Mouse (Mus musculus) hindbrain, embryonic 14.5 days (tissue): Measurements from ENCODE around the gene Lipe. TPM values are rescaled to one million over a fixed set of nuclear protein-coding genes. Genes with fewer than 3 reads are reported as not detected.

Source experiments
- ATAC-seq: fragments of 200-750 bp; cut with Nextera tagmentation; 2 replicates; pipeline ENCODE4 v1.8.0; 2017; ENCODE audit warnings: moderate number of reproducible peaks, mild to moderate bottlenecking, moderate TSS enrichment, moderate library complexity; ENCODE audit not compliant: low FRiP score
- DNase-seq: peaks from one replicate; pipeline ENCODE4 v3.0.0-alpha.2; 2015; ENCODE audit warnings: low spot score
- H3K27ac ChIP-seq: fragments of 300-500 bp; sonication (generic); 2 replicates; pipeline ENCODE4 v1.5.1; 2014; ENCODE audit warnings: mild to moderate bottlenecking, moderate library complexity
- H3K27me3 ChIP-seq: fragments of 300-500 bp; sonication (generic); 2 replicates; pipeline ENCODE4 v1.6.1; 2014; ENCODE audit warnings: mild to moderate bottlenecking, low read length, mixed read lengths; ENCODE audit not compliant: control insufficient read depth, insufficient read depth
- H3K36me3 ChIP-seq: fragments of 300-500 bp; sonication (generic); replicated peaks from 2 replicates; pipeline ENCODE4 v1.6.1; 2014; ENCODE audit not compliant: control insufficient read depth, insufficient read depth
- H3K4me1 ChIP-seq: fragments of 300-500 bp; sonication (generic); replicated peaks from 2 replicates; pipeline ENCODE4 v1.6.1; 2014; ENCODE audit warnings: antibody characterized with exemption, low read length, mixed read lengths; ENCODE audit not compliant: control insufficient read depth, insufficient read depth
- H3K4me2 ChIP-seq: fragments of 300-500 bp; sonication (generic); replicated peaks from 2 replicates; pipeline ENCODE4 v1.6.1; 2014; ENCODE audit warnings: mild to moderate bottlenecking, moderate library complexity
- H3K4me3 ChIP-seq: fragments of 300-500 bp; sonication (generic); replicated peaks from 2 replicates; pipeline ENCODE4 v1.5.1; 2014; ENCODE audit warnings: mild to moderate bottlenecking, low read length
- H3K9ac ChIP-seq: fragments of 300-500 bp; sonication (generic); 2 replicates; pipeline ENCODE4 v1.6.1; 2014
- H3K9me3 ChIP-seq: fragments of 300-500 bp; sonication (generic); 2 replicates; pipeline ENCODE4 v1.6.1; 2016; ENCODE audit warnings: low read length; ENCODE audit not compliant: control insufficient read depth
- WGBS: fragments of 180-500 bp; shearing (Covaris S2); extraction: QIAGEN DNeasy Blood & Tissue Kit; methylation state at CpG from one replicate; pipeline ENCODE4 v1.1.7; 2014; 5-methylcytosine and 5-hydroxymethylcytosine counted together
- polyA plus RNA-seq: library from polyadenylated mRNA; unstranded; fragments of >200 nt; fragmentation: Nextera tagmentation; extraction: Ambion mirVana; gene quantifications from 2 replicates; pipeline ENCODE4 v1.2.1, GENCODE M21; 2014

Gene Lipe
- polyA plus RNA-seq, 1 experiment from 2014 or later: 5.7 TPM

GRCm38 (mm10) chr7:25419943-25420342 lies 21.4 kb upstream of the Lipe start:
- no peaks in the 10 kb centered on the region for H3K9me3 ChIP-seq
- WGBS: 92% methylated on average over 4 of the region's 4 CpGs

DNA sequence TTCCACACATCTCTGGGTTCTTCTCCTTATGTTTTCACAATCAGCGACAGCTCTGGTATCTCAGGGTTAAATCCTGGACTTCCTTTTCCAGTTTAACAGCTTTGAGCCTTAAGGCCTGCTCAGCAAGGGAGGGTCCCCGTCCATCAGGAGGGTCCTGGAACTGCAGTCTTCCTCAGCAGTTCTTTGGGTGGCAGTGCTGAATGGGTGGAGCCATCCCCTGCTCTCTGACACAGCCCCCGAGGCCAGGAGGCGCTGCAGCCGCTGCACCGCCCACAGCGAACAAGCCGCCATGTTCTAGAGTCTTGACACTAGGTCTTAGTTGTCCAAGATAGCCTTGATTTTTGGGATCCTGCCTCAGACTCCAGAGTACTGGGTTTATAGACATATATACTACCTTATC lies 21.0 kb upstream of the Lipe start:
- no peaks in the 10 kb centered on the region for H3K9me3 ChIP-seq
- 86% methylated on average over 8 of the region's 8 CpGs for WGBS
- H3K27me3 ChIP-seq: 0 out of 2 replicates have a peak, but pooled peaks cover 4% of the 10 kb centered on the region
- H3K27ac ChIP-seq: no peak overlapping the region
- H3K4me1 ChIP-seq: no peaks in the 10 kb centered on the region
- no peak overlapping the region for H3K4me2 ChIP-seq
- H3K36me3 ChIP-seq: no peaks in the 10 kb centered on the region
- H3K9ac ChIP-seq: no peak overlapping the region
- no peak for ATAC-seq
- DNase-seq: no peak
- H3K4me3 ChIP-seq: no peak overlapping the region

More at GRCm38 (mm10) chr7:25419943-25420342, 21.4 kb upstream of the Lipe start:
- H3K27ac ChIP-seq: no peak overlapping the region
- no peaks in the 10 kb centered on the region for H3K36me3 ChIP-seq
- no peak overlapping the region for H3K4me2 ChIP-seq
- DNase-seq (no peak), ATAC-seq (no peak)
- no peak overlapping the region for H3K9ac ChIP-seq
- 0 out of 2 replicates have a peak, but pooled peaks cover 4% of the 10 kb centered on the region for H3K27me3 ChIP-seq
- H3K4me1 ChIP-seq: no peaks in the 10 kb centered on the region
- no peak overlapping the region for H3K4me3 ChIP-seq

GRCm38 (mm10) chr7:25417597-25417996 lies 19.1 kb upstream of the Lipe start:
- H3K9me3 ChIP-seq: no peaks in the 10 kb centered on the region
- no peaks in the 10 kb centered on the region for H3K4me1 ChIP-seq
- H3K4me2 ChIP-seq: no peak overlapping the region
- H3K9ac ChIP-seq: no peak overlapping the region
- 73% methylated on average over 1 of the region's 1 CpGs for WGBS
- ATAC-seq (no peak), DNase-seq (no peak)
- H3K27me3 ChIP-seq: no peaks in the 10 kb centered on the region
- H3K36me3 ChIP-seq: no peaks in the 10 kb centered on the region
- no peak overlapping the region for H3K27ac ChIP-seq
- no peak overlapping the region for H3K4me3 ChIP-seq

DNA sequence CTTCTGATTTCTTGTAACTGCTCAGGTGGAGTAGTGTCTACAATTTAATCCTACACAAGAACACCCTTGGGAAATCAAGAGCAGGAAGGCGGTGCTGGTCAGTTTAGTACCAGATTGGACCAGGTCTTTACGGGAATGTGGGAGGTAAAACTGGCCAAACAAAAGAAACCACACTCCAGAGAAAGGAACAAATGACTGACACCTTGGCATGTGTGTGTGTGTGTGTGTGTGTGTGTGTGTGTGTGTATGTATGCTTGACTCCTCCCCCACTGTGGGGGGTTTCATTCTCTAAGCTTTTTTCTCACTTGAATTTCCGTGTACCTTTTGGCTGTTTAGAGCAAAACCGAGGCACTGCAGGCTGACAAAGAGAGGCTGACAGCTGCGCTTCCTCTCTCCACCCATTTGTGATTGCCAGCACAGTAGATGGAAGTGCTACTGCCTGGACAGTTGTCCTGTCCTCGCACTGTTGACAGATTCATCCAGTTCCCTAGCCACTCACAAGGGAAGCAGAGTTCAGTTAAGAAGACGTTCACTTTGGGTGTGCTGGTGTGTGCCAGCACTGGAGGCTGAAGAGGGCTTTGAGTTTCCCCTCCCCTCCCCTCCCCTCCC lies 14.4 kb upstream of the Lipe start, which contains the start of gene Cxcl17:
TSS of gene Cxcl17 (minus strand) at position 54 of the 609 bp plus-strand sequence.
- Histone ChIP-seq H3K27me3 (no peaks in the 10 kb centered on the region), H3K36me3 (no peaks in the 10 kb centered on the region), H3K4me3 (no peak within 1 kb of the TSS), H3K9me3 (no peaks in the 10 kb centered on the region), H3K27ac (no peak within 1 kb of the TSS), H3K4me2 (no peak within 1 kb of the TSS), H3K9ac (no peak within 1 kb of the TSS), H3K4me1 (no peaks in the 10 kb centered on the region)
- DNase-seq (no peak), ATAC-seq (no peak)
- 46% methylated on average over 7 of the region's 7 CpGs for WGBS

GRCm38 (mm10) chr7:25411861-25412260 lies 13.4 kb upstream of the Lipe start:
- H3K36me3 ChIP-seq: no peaks in the 10 kb centered on the region
- ATAC-seq: no peak

GRCm38 (mm10) chr7:25410969-25411615 lies 12.6 kb upstream of the Lipe start:
- Histone ChIP-seq H3K36me3 (no peaks in the 10 kb centered on the region), H3K9ac (no peak overlapping the region), H3K9me3 (no peaks in the 10 kb centered on the region), H3K27ac (no peak overlapping the region), H3K4me1 (no peaks in the 10 kb centered on the region), H3K4me2 (no peak overlapping the region), H3K4me3 (no peak overlapping the region), H3K27me3 (no peaks in the 10 kb centered on the region)
- ATAC-seq (no peak), DNase-seq (no peak)
- WGBS: 89% methylated on average over 1 of the region's 1 CpGs

More at GRCm38 (mm10) chr7:25411861-25412260, 13.4 kb upstream of the Lipe start:
- Histone ChIP-seq H3K9ac (no peak overlapping the region), H3K4me3 (no peak overlapping the region), H3K4me1 (no peaks in the 10 kb centered on the region), H3K4me2 (no peak overlapping the region), H3K27ac (no peak overlapping the region), H3K27me3 (no peaks in the 10 kb centered on the region), H3K9me3 (no peaks in the 10 kb centered on the region)
- WGBS: 87% methylated on average over 3 of the region's 3 CpGs
- DNase-seq: no peak

DNA sequence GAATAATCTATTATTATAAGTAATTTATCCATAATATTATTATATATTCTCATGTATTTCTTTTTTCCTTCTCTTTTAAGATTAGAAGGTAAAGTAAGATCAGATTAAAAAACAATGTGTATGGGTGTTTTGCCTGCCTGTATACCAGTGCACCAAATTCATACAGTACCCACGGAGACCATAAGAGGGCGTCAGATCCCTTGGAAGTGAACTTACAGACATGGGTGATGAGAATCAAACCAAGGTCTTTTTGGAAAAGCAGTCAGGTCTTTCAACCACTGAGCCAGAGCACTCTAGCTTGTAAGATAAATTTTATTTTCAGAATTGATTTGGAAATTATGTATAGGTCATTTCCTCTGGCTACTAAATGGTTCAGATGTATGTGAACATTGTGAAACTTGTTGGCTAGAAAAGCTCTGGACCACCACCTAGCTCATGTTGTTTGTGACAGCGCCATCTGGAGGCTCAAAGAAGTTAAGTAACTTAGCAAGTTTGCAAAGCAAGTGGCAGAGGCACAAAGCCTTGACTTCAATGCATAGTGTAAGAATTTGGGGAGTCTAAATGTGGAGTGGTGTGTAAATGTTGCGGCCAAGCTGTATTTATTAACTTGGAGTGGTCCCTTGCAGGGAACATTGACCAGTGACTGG lies 10.7 kb upstream of the Lipe start:
- H3K36me3 ChIP-seq: no peaks in the 10 kb centered on the region
- H3K4me2 ChIP-seq: no peak overlapping the region
- no peak overlapping the region for H3K4me3 ChIP-seq
- no peaks in the 10 kb centered on the region for H3K27me3 ChIP-seq
- DNase-seq (peak; percentile 41), ATAC-seq (no peak)
- no peaks in the 10 kb centered on the region for H3K9me3 ChIP-seq
- no peak overlapping the region for H3K9ac ChIP-seq
- no peaks in the 10 kb centered on the region for H3K4me1 ChIP-seq
- 48% methylated on average over 4 of the region's 4 CpGs for WGBS
- H3K27ac ChIP-seq: no peak overlapping the region

GRCm38 (mm10) chr7:25406468-25406867 lies 8.0 kb upstream of the Lipe start:
- Histone ChIP-seq H3K27ac (no peak overlapping the region), H3K9ac (no peak overlapping the region), H3K4me2 (no peak overlapping the region), H3K4me3 (no peak overlapping the region), H3K4me1 (no peaks in the 10 kb centered on the region), H3K36me3 (no peaks in the 10 kb centered on the region), H3K9me3 (no peaks in the 10 kb centered on the region), H3K27me3 (no peaks in the 10 kb centered on the region)
- WGBS: 92% methylated on average over 7 of the region's 7 CpGs
- no peak for DNase-seq
- no peak for ATAC-seq

DNA sequence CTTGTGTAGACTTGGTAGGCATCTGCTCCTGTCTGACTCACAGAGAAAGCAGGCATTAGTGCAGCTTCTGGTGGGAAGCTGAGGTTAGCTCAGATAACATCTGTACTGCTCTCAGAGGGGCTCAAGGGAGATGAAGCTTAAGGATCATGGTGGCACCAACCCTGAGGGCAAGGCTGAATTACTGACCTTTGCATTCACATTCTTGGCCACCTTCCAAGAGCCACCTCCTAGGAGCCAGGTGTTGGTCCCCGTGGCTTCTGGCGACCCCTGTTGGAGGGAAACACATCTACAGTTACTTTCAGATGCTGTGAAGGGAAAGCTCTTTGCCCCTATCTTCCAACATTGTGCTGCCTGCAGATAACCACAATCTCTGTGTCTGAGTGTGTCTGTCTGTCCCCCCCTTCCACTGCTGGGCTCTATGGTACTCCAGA lies 4.2 kb upstream of the Lipe start:
- Histone ChIP-seq H3K27me3 (no peaks in the 10 kb centered on the region), H3K9me3 (no peaks in the 10 kb centered on the region), H3K4me2 (no peak overlapping the region), H3K27ac (no peak overlapping the region), H3K9ac (no peak overlapping the region), H3K4me1 (no peaks in the 10 kb centered on the region), H3K36me3 (no peaks in the 10 kb centered on the region), H3K4me3 (no peak overlapping the region)
- DNase-seq: no peak
- ATAC-seq: no peak
- 2% methylated on average over 2 of the region's 2 CpGs for WGBS
